Mouse (Mus musculus) mouse embryonic stem cell (cell line): ENCODE results near the gene Tmem203.

Experiments used
- in situ Hi-C, 2 experiments: fragments of 300-500 bp; cut with MboI; formaldehyde crosslinking; loops; 1 replicate in 1 of 2; 3 replicates in 1 of 2; pipeline ENCODE4 v1.14.3; 2019 to 2020; ENCODE audit warnings: low sequenced_read_pairs in 2 of 2, low pct_unique_long_range_greater_than_20kb in 1 of 2, mixed read lengths in 1 of 2; ENCODE audit not compliant: unreplicated experiment in 1 of 2

The Tmem203 gene

GRCm38 (mm10) chr2:25255284-25255779 lies at the start of gene Tmem203:
Gene Tmem203, plus strand, starts transcription at chr2:25255439.
- in situ Hi-C loops = loop anchor here in 1 of 2 experiments (10.0 kb wide), 1 partner anchor 61 kb away; the partner anchor contains the start of gene Tor4a

- in situ Hi-C loops = no loop called here
These were observed 47.6 kb upstream of the Tmem203 start for GRCm38 (mm10) chr2:25207593-25207992.

- in situ Hi-C loops = no loop called here
These were observed 44.6 kb upstream of the Tmem203 start for GRCm38 (mm10) chr2:25210686-25211085.

- in situ Hi-C loops = no loop called here
These were observed 44.0 kb upstream of the Tmem203 start, which contains the start of gene Nelfb for GRCm38 (mm10) chr2:25211121-25211670. Gene Nelfb, minus strand, starts transcription at chr2:25211489.

- in situ Hi-C loops = no loop called here
These were observed 41.9 kb upstream of the Tmem203 start for GRCm38 (mm10) chr2:25213266-25213865.

GRCm38 (mm10) chr2:25214444-25214843 lies 40.8 kb upstream of the Tmem203 start, which contains the start of gene Stpg3:
Gene Stpg3, minus strand, starts transcription at chr2:25214637.
- in situ Hi-C loops = no loop called here

- in situ Hi-C loops = no loop called here
These were observed 37.6 kb upstream of the Tmem203 start for GRCm38 (mm10) chr2:25217666-25218065.

- in situ Hi-C loops = no loop called here
These were observed 36.8 kb upstream of the Tmem203 start, which contains the start of gene Fam166a for GRCm38 (mm10) chr2:25218445-25218844. Gene Fam166a, plus strand, starts transcription at chr2:25218745.

GRCm38 (mm10) chr2:25221331-25221772 lies 33.9 kb upstream of the Tmem203 start:
- in situ Hi-C loops = no loop called here

GRCm38 (mm10) chr2:25223681-25224491 lies 31.4 kb upstream of the Tmem203 start:
- in situ Hi-C loops = no loop called here

- in situ Hi-C loops = no loop called here
These were observed 30.8 kb upstream of the Tmem203 start, which contains the start of gene Tubb4b for GRCm38 (mm10) chr2:25224492-25224765. Gene Tubb4b, minus strand, starts transcription at chr2:25224702.

GRCm38 (mm10) chr2:25224766-25225752 lies 30.2 kb upstream of the Tmem203 start:
- in situ Hi-C loops = no loop called here

GRCm38 (mm10) chr2:25225811-25226379 lies 29.3 kb upstream of the Tmem203 start:
- in situ Hi-C loops = no loop called here

- in situ Hi-C loops = no loop called here
These were observed 28.4 kb upstream of the Tmem203 start for GRCm38 (mm10) chr2:25226864-25227263.

- in situ Hi-C loops = no loop called here
These were observed 27.8 kb upstream of the Tmem203 start for GRCm38 (mm10) chr2:25227406-25227805.

GRCm38 (mm10) chr2:25228431-25228889 lies 26.8 kb upstream of the Tmem203 start:
- in situ Hi-C loops = no loop called here

GRCm38 (mm10) chr2:25228995-25229530 lies 26.2 kb upstream of the Tmem203 start:
- in situ Hi-C loops = no loop called here
